Mouse (Mus musculus) embryonic fibroblast, embryonic 13.5 days (primary cell): Measurements from ENCODE around the gene Lrat.

ENCODE experiments used
- CTCF ChIP-seq: IDR thresholded peaks from 2 replicates; pipeline ENCODE4 v1.5.1; 2011; ENCODE audit warnings: mild to moderate bottlenecking, control low read depth, low read length, moderate library complexity, borderline replicate concordance; ENCODE audit not compliant: insufficient read depth
- POLR2A ChIP-seq: IDR thresholded peaks from 2 replicates; pipeline ENCODE4 v1.6.1; 2011; ENCODE audit warnings: low read depth, mild to moderate bottlenecking, control low read depth, low read length, moderate library complexity

DNA sequence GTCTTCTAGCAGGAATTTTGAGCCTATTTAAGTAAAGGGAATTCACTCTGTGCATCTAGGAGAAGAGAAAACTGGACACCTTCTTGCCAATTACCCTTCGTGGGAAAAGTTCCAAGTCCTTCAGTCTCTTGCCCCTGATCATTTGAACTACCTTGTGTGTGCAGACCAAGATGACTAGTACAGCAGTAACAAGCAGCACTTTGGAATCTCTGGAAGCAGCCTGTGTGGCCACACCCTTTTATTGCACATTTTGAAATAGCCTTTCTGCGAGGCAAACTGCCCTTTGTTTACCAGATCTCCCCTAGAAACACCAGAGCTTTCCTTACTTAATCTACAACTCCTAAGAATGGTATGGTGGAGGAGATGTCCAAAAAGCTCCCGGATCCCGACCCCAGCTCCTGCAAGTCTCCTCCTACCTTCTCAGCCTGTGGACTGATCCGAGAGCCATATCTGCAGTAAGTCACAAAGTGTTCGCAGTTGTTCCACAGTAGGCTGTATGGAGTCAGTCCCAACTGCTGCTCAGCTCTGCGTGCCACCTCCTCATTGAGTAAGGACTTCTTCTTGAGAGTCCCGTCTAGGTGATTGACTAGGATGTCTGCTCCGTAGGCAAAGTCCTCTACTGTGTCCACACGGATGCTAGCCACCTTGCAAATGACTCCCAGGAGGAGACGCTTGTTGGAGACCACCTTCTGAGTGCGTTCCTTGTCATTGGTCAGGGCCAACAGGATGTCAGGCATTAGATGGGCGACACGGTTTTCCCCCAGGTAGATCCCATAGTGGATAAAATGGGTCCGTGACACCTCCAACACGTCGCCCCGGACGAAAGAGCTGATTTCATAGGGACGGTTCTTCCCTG, 788 bp downstream of the Lrat start:
- no peak for TF ChIP-seq CTCF
- TF ChIP-seq POLR2A = no peak
